Mouse (Mus musculus): ENCODE measurements around the gene Bud31.
"Not testable (repeated sequence)": the region's sequence is repeated elsewhere in the genome, so short reads cannot be mapped to it uniquely, and the experiment has no call there.

Bud31 gene

GRCm38 (mm10) chr5:145126580-145126979 lies 13.6 kb upstream of the Bud31 start:
- no peak for DNase-seq (ENCODE audit: low read depth, low spot score)

DNA sequence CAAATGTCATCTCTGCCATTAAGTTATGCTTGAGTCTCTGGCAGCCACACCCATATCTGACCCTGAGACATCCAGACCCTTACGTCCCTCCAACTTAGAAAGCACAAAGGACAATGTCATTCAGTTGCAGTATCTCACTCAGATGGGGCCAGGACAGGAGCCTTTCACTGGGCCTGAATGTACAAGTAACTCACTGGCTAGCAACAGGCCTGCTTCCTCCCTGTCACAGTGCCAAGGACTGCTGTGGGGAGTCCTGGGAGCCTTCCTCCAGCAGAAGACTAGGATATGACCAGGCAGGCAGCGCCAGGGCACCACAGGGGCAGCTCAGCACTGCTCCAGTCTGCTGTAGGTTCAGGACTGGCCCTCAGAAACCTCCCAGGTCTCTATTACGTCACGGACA lies 11.0 kb upstream of the Bud31 start:
- no peak for DNase-seq (ENCODE audit: low read depth, low spot score)

DNA sequence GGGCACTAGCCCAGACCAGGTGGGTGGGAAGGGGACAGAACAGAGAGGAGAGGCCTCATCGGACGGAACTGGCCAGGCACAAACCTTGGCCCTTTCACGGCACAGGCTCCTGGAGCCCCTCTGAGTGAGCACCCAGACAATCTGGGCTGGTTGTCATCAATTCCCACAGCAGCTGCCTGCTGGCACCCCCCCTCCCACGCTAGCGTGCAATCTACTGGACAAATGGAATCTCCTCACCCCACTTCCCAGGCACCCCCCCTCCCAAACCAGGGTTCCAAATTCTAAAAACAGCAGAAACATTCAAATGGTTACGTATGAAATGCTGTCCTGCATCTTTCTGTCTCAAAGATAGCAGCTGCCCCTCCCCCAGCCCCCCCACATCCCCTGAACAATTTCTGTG lies 10.4 kb upstream of the Bud31 start:
- DNase-seq (ENCODE audit: low read depth, low spot score), result not testable (repeated sequence)

- no peak for DNase-seq (ENCODE audit: low read depth, low spot score)
These were observed 10.0 kb upstream of the Bud31 start for GRCm38 (mm10) chr5:145130191-145130590.

GRCm38 (mm10) chr5:145130995-145131394 lies 9.2 kb upstream of the Bud31 start:
- DNase-seq (ENCODE audit: low read depth, low spot score), result no peak

- DNase-seq (ENCODE audit: low read depth, low spot score), result not testable (repeated sequence)
These were observed 6.9 kb upstream of the Bud31 start for GRCm38 (mm10) chr5:145133275-145133674.

DNA sequence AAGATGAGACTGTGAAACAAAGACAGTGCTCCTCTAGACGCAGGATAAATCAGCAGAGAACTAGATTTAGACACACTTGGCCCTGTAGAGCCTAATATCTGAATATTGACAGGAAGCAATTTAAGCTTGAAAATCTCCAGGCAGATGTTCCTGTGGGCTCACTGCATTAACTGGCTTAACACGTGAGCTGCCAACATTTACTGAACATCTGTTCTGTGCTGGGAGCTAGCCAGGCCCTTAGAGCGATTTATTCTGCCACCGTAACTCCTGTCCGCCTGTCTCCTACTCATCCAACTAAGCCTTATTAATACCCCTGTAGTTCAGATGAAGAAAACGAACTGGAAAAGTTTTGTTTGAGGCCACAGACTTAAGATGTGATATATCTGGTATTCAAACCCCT lies 1.3 kb upstream of the Bud31 start:
- DNase-seq (ENCODE audit: low read depth, low spot score), result no peak

DNA sequence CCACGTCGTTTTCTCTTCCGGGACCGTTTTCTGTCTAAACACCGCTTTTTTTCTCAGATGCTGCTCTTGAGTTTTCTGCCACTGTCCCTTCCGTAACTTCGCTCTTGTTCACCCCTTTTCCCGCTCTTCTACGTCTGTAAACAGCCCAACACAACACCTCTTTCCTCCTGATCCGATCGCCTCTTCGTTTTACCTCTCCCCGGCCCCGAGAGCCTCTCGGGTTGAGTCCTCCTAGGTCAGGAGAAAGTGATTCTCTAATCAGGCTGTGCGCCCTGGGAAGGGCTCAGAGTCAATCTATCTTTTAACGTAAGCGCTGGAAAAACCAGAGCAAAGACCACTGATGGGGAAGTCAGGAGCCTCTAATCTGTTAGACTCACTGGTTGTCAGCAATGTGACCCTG lies 449 bp downstream of the Bud31 start:
- no peak for DNase-seq (ENCODE audit: low read depth, low spot score)

DNA sequence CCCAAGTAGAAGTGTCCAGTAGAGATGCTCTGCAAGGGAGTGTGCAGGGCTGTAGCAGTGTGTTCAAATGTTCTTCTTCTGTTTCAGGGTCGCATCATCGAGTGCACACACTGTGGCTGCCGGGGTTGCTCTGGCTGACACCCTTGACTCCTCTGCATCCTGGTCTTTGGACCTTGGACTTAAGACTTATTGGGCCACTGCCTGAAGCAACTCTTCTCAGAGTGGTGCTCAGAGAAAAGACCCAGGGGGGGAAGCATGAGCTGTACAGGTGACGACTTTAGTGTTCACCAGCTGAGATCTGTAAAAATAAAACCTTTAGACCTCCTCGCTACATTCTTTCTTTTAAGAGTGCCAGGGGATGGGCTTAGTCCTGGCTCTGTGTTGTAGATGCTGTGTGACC lies 7.6 kb downstream of the Bud31 start:
- no peak for DNase-seq (ENCODE audit: low read depth, low spot score)

GRCm38 (mm10) chr5:145149294-145149693 lies 9.1 kb downstream of the Bud31 start:
- no peak for DNase-seq (ENCODE audit: low read depth, low spot score)

DNA sequence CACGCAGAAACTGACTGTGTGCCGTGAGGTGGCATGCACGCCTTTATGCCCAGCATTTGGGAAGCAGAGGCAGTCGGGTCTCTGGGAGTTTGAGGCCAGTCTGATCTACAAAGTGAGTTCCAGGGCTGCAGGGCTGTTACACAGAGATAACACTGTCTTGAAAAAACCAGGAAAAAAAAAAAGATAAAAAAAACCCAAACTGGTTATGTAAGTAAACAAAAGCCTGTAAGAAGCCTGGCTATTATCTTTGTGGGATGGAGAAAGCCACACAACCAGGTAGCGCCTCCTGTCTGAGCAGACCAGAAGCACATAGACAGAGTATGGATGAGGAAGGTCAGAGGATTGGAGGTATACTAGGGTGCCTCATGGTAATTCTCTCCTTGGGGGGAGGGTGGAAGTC lies 12.5 kb downstream of the Bud31 start:
- DNase-seq (ENCODE audit: low read depth, low spot score), result no peak

DNA sequence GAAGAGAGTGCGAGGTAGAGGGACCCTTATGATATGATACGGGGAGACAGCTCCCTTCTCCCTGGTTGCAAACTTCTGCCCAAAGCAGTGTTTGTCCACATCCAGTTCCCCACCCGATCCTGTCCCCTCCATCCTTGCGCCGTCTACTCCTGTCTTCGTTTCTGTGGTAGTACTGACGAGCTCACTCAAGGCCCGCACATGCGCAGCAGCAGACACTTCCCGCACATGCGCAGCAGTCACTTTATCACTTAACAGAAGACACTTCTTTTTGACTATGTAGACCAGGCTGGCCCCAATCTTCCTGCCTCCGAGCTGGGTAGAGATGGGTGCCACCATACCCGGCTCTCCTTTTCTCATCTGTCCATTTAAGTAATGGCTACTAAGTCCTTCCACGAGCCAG lies 21.2 kb downstream of the Bud31 start:
- no peak for DNase-seq (ENCODE audit: low read depth, low spot score)

DNA sequence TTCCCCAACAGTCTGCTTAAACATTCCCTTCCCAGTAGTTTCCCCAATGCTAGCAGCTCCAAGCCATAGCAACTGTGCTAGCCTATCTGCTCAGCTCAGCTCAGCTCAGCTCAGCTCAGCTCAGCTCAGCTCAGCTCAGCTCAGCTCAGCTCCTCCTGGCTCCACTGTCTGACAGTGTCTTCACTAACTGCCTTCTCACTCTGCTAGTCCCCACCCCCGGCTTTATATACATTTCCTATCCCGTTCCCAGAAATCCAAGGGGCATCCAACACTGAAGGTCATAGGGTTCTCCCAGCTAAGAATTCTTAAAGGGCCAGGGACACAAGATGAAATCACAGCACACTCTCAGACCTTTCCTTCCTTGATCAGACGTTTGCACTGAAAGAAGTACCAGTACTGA lies 24.5 kb downstream of the Bud31 start:
- no peak for DNase-seq (ENCODE audit: low read depth, low spot score)

- no peak for DNase-seq (ENCODE audit: low read depth, low spot score)
These were observed 25.0 kb downstream of the Bud31 start for GRCm38 (mm10) chr5:145165184-145165583.

- DNase-seq (ENCODE audit: low read depth, low spot score), result peak; percentile 99
These were observed 26.6 kb downstream of the Bud31 start, which contains the start of the genes Ptcd1 and Cpsf4 for GRCm38 (mm10) chr5:145166536-145167305. Gene Ptcd1 (minus strand): TSS chr5:145167108. Gene Cpsf4 (plus strand): TSS chr5:145167213.

DNA sequence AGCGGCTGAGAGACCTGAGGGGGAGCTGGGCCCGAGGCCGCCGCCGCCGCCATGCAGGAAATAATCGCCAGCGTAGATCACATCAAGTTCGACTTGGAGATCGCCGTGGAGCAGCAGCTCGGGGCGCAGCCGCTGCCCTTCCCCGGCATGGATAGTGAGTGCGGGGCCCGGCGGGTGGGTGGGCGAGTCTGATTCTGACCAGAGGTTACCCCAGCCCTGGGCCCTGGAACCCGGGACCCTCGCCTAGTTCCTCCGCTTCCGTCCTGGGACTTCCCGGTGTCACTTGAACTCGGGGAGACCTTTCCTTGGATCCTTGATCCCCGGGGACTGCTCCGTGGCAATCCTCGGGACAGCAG lies 27.1 kb downstream of the Bud31 start:
- DNase-seq (ENCODE audit: low read depth, low spot score), result no peak

DNA sequence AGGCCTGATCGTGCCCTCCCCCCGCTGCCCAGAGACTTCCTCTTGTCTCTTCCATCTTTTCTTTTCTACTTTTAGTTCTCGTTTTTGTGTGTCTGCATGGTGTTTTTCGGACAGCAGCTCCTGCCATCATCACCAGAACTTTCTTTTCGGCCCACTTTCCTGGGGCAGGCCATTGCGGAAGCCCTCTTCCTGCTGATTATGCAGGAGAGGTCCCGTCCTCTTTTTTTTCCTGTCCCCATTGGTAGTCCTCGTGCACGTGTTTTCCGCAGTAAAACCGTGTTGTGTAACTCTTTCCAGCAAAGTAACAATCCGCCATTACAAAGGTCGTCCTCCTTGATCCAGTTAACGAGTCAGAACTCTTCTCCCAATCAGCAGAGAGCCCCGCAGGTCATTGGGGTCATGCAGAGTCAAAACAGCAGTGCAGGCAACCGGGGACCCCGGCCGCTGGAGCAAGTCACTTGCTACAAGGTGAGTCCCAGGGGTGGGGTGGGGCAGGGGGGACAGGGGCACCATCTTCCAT lies 38.4 kb downstream of the Bud31 start:
- no peak for DNase-seq (ENCODE audit: low read depth, low spot score)

- DNase-seq (ENCODE audit: low read depth, low spot score), result no peak
These were observed 45.1 kb downstream of the Bud31 start for GRCm38 (mm10) chr5:145185244-145185643.

GRCm38 (mm10) chr5:145189416-145189815 lies 49.3 kb downstream of the Bud31 start:
- no peak for DNase-seq (ENCODE audit: low read depth, low spot score)

DNA sequence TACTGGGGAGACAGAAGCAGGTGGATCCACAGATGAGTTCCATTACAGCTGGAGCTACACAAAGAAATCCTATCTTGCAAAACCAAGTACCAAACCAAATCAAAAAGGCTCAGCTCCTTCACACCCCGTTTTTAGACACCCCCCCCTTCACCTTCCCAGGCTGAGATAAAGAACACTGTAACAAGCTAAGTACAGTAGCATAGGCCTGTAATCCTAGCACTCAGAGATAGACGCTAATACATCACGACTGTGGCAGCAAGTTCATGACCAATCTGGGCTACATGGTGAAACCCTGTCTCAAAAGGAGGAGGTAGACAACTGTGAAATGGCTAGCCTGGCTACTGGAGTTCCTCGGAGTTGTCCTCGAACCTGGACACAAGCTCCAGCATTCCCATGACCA lies 50.2 kb downstream of the Bud31 start:
- DNase-seq (ENCODE audit: low read depth, low spot score), result no peak

DNA sequence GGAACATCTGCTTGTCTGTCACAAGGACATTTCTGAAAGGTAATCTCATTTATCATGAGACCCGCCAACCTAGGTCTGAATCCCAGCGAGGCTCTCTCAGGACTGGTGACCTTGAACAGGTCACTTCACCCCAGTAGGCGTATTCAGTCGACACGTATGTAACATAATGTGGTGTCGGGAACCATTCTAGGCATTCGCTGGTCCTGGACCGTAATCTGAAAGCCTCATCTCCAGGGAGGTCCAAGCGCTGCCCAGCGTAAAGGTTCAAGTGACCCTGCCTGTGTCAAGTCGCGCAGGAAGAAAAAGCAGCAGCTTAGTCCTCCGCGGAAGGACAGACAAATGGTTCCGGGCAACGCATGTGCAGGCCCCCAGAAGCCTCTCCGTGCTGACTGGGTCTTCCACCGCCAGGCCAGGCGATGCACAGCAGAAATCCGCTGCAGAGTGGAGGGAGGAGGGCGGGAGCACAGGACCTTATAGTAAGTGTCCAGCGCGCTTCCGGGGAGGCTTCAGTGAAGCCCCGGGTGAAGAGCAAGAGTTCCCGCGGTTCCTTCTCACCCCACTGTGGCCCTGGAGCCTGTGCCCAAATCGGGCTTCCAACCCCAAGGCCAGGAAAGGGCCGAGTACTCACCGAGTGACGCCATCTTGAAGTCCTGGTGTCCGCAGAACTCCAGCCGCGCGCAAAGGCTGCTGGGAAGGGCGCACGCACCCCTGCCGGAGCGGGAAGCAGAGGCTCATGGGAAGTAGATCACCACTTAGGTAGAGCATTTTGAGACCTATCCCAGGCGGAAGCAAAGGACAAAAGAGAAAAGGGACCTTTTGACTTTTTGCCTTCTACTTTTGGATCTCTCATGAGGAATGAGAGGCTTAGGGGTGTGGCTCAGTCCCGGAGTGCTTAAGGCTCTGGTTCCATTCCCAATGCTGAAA lies 51.0 kb downstream of the Bud31 start:
- peak; percentile 89 for DNase-seq (ENCODE audit: low read depth, low spot score)

- no peak for DNase-seq (ENCODE audit: low read depth, low spot score)
These were observed 51.8 kb downstream of the Bud31 start, which contains the start of gene Atp5j2 for GRCm38 (mm10) chr5:145191962-145192361. Gene Atp5j2 (minus strand): TSS chr5:145192062.

Measured in skeletal muscle tissue, adult 2 months (tissue).